Mouse (Mus musculus) C2C12 (cell line): ENCODE measurements at regions not wholly inside any gene's neighbourhood (a gene's known extent, or its start where the extent isn't known, plus 50 kb on each side); places are given as distances from the start of the nearest gene placed in this dataset.

Experiments used
- H3K27me3 ChIP-seq: one replicate; pipeline ENCODE4 v1.6.1; 2011; ENCODE audit not compliant: control insufficient read depth, insufficient read depth, insufficient read length
- H3K36me3 ChIP-seq: one replicate; pipeline ENCODE4 v1.6.1; 2011; ENCODE audit not compliant: control insufficient read depth, insufficient read depth
- H3K4me3 ChIP-seq: one replicate; pipeline ENCODE4 v1.5.1; 2011; ENCODE audit warnings: mild to moderate bottlenecking, control low read depth; ENCODE audit not compliant: poor library complexity, insufficient read depth, severe bottlenecking
- H3K79me2 ChIP-seq: one replicate; pipeline ENCODE4 v1.6.1; 2011; ENCODE audit not compliant: control insufficient read depth, insufficient read depth
- H3K79me3 ChIP-seq: one replicate; pipeline ENCODE4 v1.6.1; 2011; ENCODE audit warnings: low read depth, control low read depth
- H3ac ChIP-seq: one replicate; pipeline ENCODE3; 2011; ENCODE audit warnings: low read depth; ENCODE audit not compliant: control insufficient read depth, insufficient read length
- CEBPB ChIP-seq: IDR thresholded peaks from one replicate; pipeline ENCODE4 v1.6.1; 2011; ENCODE audit warnings: low read depth, mild to moderate bottlenecking, control low read depth, moderate library complexity
- CTCF ChIP-seq: IDR thresholded peaks from one replicate; pipeline ENCODE4 v1.5.1; 2011; ENCODE audit not compliant: control insufficient read depth, insufficient read depth, insufficient read length
- FOSL1 ChIP-seq: IDR thresholded peaks from one replicate; pipeline ENCODE4 v1.8.0; 2011; ENCODE audit warnings: mild to moderate bottlenecking, low read length; ENCODE audit not compliant: poor library complexity, insufficient read depth, severe bottlenecking
- MAX ChIP-seq: IDR thresholded peaks from one replicate; pipeline ENCODE4 v1.6.1; 2011; ENCODE audit warnings: mild to moderate bottlenecking, control low read depth
- MYOD1 ChIP-seq: IDR thresholded peaks from one replicate; pipeline ENCODE4 v1.6.1; 2011; ENCODE audit warnings: low read depth; ENCODE audit not compliant: control insufficient read depth, insufficient read length
- MYOG ChIP-seq: IDR thresholded peaks from one replicate; pipeline ENCODE4 v1.6.1; 2011; ENCODE audit not compliant: control insufficient read depth, insufficient read length; ENCODE audit errors: extremely low read depth
- USF1 ChIP-seq: IDR thresholded peaks from one replicate; pipeline ENCODE4 v1.6.1; 2011; ENCODE audit warnings: low read depth, mild to moderate bottlenecking, control low read depth, moderate library complexity

DNA sequence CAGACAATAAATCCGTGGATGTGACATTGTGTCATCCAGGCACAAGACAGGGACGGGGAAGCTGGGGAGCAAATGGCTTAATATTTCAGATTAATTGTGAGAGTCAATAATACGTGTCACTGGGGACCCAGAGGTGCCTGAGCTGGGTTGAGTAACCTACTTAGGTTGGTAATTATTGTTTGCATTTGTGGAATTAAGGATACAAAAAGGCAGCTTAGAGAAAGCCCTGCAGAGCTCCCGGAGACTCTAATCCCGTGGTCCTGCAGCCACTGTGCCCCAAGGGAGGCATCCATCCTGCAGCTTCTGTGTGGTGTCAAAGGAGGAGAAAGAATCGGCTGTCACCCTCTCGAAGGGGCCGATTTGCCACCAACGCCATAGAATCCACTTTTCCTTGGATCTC is 139.3 kb upstream of the Kazn start:
- H3K79me2 ChIP-seq = no peaks in the 10 kb centered on the region
- H3ac ChIP-seq = no peak overlapping the region
- H3K79me3 ChIP-seq = no peaks in the 10 kb centered on the region
- TF ChIP-seq MAX (no peak), MYOG (no peak), MYOD1 (no peak), FOSL1 (no peak), CEBPB (no peak), USF1 (no peak)
- no peaks in the 10 kb centered on the region for H3K36me3 ChIP-seq
- H3K4me3 ChIP-seq = no peak overlapping the region
- no peaks in the 10 kb centered on the region for H3K27me3 ChIP-seq

DNA sequence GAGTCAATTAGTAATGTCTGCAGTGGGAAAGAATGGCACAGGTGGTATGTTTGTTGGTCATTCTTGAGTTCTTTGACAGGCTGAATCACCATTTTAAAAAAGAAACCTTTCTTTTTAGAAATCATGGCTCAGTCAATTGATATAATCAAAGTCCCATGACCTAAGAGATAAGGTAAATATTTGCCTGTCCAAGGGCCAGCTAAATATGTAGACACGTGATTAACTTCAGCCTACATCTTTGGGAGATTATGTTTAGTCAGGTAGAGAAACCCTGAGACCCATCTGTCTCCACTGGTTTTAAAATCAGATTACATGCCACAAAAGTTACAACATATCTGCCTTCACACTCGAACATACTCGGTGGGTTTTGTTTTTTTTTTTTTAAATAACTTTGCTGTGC is 128.6 kb upstream of the Kazn start:
- no peaks in the 10 kb centered on the region for H3K79me2 ChIP-seq
- no peak for TF ChIP-seq CEBPB
- no peak for TF ChIP-seq USF1
- no peak for TF ChIP-seq MAX
- TF ChIP-seq CTCF = no peak
- no peak for TF ChIP-seq MYOD1
- TF ChIP-seq FOSL1 = no peak
- no peak for TF ChIP-seq MYOG
- no peaks in the 10 kb centered on the region for H3K27me3 ChIP-seq
- H3K4me3 ChIP-seq = no peak overlapping the region
- no peak overlapping the region for H3ac ChIP-seq
- H3K79me3 ChIP-seq = no peaks in the 10 kb centered on the region
- H3K36me3 ChIP-seq = no peaks in the 10 kb centered on the region

DNA sequence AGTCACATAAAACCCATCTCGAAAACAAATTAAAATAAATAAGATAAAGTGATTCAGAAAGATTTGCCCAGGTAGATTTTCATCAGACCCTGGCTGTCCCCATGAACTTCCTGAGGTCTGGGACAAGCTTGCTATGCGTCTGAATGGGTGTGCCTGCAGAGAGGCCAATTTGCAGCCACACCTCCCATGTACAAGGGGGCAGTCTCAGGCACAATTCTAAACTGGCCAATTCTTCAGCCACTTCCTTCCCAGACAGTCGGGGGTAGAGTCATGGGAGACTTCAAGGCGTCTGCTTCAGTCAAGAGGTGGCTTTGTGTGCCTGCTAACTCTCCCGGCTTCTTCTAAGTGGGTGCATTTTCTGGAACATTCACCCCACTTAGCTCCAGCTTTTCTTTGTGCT is 122.9 kb upstream of the Kazn start:
- no peak for TF ChIP-seq FOSL1
- TF ChIP-seq MYOG = no peak
- no peak for TF ChIP-seq CTCF
- TF ChIP-seq USF1 = no peak
- H3K4me3 ChIP-seq = no peak overlapping the region
- no peak overlapping the region for H3ac ChIP-seq
- no peaks in the 10 kb centered on the region for H3K27me3 ChIP-seq
- H3K79me2 ChIP-seq = no peaks in the 10 kb centered on the region
- no peaks in the 10 kb centered on the region for H3K79me3 ChIP-seq
- H3K36me3 ChIP-seq = no peaks in the 10 kb centered on the region

DNA sequence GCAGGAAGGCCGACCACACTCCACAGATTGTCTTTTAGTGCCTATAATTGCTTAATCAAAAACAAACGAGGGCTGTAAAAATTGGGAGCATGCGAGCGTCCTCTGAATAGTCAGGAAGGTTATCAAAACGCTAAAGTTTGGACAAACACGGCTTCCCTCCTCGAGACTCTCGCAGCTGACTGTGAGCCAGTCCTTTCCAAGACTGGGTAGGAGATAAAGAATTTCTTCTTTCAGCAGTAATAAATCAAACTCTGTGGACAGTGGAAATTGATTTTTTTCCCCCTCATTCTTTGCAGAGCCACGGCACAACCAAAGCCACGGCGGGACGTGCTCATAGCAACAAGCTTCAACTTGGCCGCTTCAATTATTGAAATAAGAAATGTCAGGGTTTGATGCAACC is 119.7 kb upstream of the Kazn start:
- TF ChIP-seq CTCF (no peak), CEBPB (no peak), USF1 (no peak), FOSL1 (no peak), MYOG (no peak), MYOD1 (no peak), MAX (no peak)
- no peak overlapping the region for H3K4me3 ChIP-seq
- no peaks in the 10 kb centered on the region for H3K27me3 ChIP-seq
- H3K79me2 ChIP-seq = no peaks in the 10 kb centered on the region
- H3K79me3 ChIP-seq = no peaks in the 10 kb centered on the region
- H3ac ChIP-seq = no peak overlapping the region
- H3K36me3 ChIP-seq = no peaks in the 10 kb centered on the region

DNA sequence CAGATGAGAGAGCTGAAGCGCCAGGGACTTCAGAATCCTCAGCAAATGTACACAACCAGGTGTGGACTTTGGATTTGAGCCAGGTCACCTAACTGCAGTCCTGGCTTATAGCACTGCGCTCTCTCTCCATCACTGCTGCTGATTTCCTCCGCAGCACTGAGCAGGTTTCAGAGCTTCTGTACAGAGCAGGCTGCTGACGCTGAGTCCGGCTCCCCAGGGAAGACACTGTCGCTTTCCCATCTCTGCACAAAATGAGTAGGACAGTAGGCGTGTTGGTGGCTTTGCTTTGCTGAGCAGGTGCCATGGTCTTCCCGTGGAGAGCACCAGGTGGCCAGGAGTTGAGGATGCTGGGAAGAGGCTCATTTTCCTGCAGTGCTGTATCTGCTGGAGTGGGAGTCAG is 116.2 kb upstream of the Kazn start:
- Histone ChIP-seq H3ac (no peak overlapping the region), H3K79me3 (no peaks in the 10 kb centered on the region), H3K36me3 (no peaks in the 10 kb centered on the region), H3K79me2 (no peaks in the 10 kb centered on the region), H3K4me3 (no peak overlapping the region), H3K27me3 (no peaks in the 10 kb centered on the region)
- no peak for TF ChIP-seq MAX
- no peak for TF ChIP-seq CEBPB
- no peak for TF ChIP-seq MYOG
- no peak for TF ChIP-seq FOSL1
- TF ChIP-seq USF1 = no peak
- TF ChIP-seq CTCF = no peak
- no peak for TF ChIP-seq MYOD1

DNA sequence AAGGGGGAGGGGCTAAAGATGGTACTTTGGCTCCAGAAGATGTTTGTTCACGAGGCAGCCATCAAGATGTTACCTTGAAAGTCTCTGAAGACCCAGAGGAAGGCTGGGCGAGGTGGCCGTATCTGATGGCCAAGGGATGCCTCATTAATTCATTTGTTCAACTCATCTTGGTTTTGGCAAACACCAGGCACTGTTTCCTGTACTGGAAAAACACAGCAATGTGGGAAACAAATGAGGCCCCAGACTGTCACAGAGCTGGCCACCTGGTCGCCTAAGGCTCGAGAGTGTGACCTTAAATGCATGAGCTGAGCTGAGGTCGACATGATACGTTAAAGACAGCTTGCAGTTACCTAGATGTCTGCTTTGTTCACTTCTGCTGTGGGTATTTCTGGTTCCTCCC is 114.3 kb upstream of the Kazn start:
- Histone ChIP-seq H3K27me3 (no peaks in the 10 kb centered on the region), H3ac (no peak overlapping the region), H3K79me2 (no peaks in the 10 kb centered on the region), H3K4me3 (no peak overlapping the region), H3K36me3 (no peaks in the 10 kb centered on the region), H3K79me3 (no peaks in the 10 kb centered on the region)
- TF ChIP-seq CTCF = no peak
- no peak for TF ChIP-seq CEBPB

DNA sequence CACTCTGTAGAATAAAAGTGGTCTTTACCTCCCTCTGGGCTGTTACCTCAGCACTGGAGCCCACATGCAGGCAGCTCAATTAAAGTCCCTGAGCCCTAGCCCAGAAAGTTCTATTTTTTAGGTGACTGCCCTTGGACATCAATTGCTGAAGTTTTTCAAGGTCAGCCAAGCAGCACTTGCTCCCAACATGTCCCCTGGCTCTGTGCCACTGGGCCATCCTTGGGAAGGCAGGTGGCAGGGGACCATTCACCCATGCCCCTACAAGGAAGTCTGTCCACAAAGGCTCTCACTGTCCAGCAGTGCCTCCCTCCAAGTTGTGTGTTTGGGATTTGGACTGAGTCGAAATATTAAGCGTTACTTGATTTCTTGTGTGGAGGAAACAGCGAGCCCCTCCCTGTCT is 112.6 kb upstream of the Kazn start:
- TF ChIP-seq FOSL1 (no peak), MAX (no peak), CTCF (no peak), CEBPB (no peak), MYOG (no peak), MYOD1 (no peak), USF1 (no peak)
- H3ac ChIP-seq = no peak overlapping the region
- H3K79me2 ChIP-seq = no peaks in the 10 kb centered on the region

More for the DNA sequence above, 112.6 kb upstream of the Kazn start:
- H3K27me3 ChIP-seq = no peaks in the 10 kb centered on the region
- H3K36me3 ChIP-seq = no peaks in the 10 kb centered on the region
- no peaks in the 10 kb centered on the region for H3K79me3 ChIP-seq
- no peak overlapping the region for H3K4me3 ChIP-seq
